Mouse (Mus musculus): Measurements from ENCODE around the gene Atad2b. TPM values are rescaled to one million over a fixed set of nuclear protein-coding genes. Genes with fewer than 3 reads are reported as not detected.

Gene Atad2b
- total RNA-seq (2021) (10 to 100 TPM; 13.7 to 14.6 TPM), polyA plus RNA-seq (2012; rRNA removed) (4.0 and 7.4 TPM in 2 replicates)
- long read RNA-seq, partial matches to known transcripts, result 1 of 1 reads
- long read RNA-seq, other reads (novel, unspliced or antisense), result 0 of 1 reads

GRCm38 (mm10) chr12:4916994-4917804 lies at the start of gene Atad2b:
Gene Atad2b (plus strand): TSS chr12:4917353.
- H3K4me3 ChIP-seq, result peak within 1 kb of the TSS; percentile 84
- peaks cover 3% of the 10 kb centered on the region for H3K4me1 ChIP-seq (ENCODE audit: control insufficient read depth, insufficient read depth, low read length)
- H3K9ac ChIP-seq (ENCODE audit: low read depth, low read length), result peak within 1 kb of the TSS; percentile 99
- peak within 1 kb of the TSS; percentile 95 for H3K27ac ChIP-seq
- peaks cover 1% of the 10 kb centered on the region; the same call in 1 of the 2 replicates for H3K79me2 ChIP-seq (replicated peaks; ENCODE audit: control insufficient read depth, insufficient read depth, low read length)
- H3K36me3 ChIP-seq (ENCODE audit: control insufficient read depth, insufficient read depth, low read length), result peaks cover 6% of the 10 kb centered on the region
- TF ChIP-seq POLR2A (IDR thresholded peaks at IDR 0.05; ENCODE audit: insufficient read depth, low read depth, low read length) (peak; percentile 91), CTCF (IDR thresholded peaks at IDR 0.05) (no peak; the same call in none of the 2 replicates), EP300 (IDR thresholded peaks at IDR 0.05; ENCODE audit: insufficient read depth, low read depth, low read length) (0 out of 2 replicates have a peak, but pooled peaks have one; percentile 43)
- intact Hi-C loops (cut with DNase I), result loop anchor here (1.0 to 5.0 kb wide), 4 partner anchors 40 to 150 kb away; partner anchors contain the start of genes Fam228b, Pfn4 and Sf3b6
- no peaks in the 10 kb centered on the region for H3K27me3 ChIP-seq (ENCODE audit: control insufficient read depth, insufficient read depth, low read length)
- DNase-seq, result peak; percentile 99
- under 1% methylated on average over 79 of the region's 89 CpGs for WGBS

DNA sequence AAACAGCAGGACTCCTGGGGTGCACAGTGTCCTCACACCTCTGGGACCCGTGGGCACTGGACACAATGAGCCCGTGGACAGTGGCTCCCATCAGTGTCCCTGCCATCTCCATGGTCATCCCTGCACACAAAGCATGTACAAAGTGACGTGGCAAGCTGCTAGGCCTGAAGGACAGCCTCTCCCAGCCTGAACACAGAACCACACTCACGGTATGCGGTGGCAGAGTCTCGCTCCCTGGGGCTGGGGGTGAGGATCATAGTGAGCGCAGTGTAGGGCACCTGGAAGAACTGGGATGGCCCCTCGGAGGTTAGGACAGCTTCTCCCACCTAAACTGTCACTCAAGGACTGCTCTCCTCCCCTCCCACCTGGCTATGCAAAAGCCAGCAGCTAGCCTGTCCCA lies 48.2 kb upstream of the Atad2b start:
- intact Hi-C loops (cut with DNase I), result no loop called here
- WGBS, result 85% methylated on average over 8 of the region's 8 CpGs
- no peaks in the 10 kb centered on the region for H3K79me2 ChIP-seq (replicated peaks; ENCODE audit: control insufficient read depth, insufficient read depth, low read length)
- no peak for DNase-seq
- H3K36me3 ChIP-seq (ENCODE audit: control insufficient read depth, insufficient read depth, low read length), result no peaks in the 10 kb centered on the region
- H3K27me3 ChIP-seq (ENCODE audit: control insufficient read depth, insufficient read depth, low read length), result no peaks in the 10 kb centered on the region
- H3K4me1 ChIP-seq (ENCODE audit: control insufficient read depth, insufficient read depth, low read length), result peaks cover under 1% of the 10 kb centered on the region; the same call in 1 of the 2 replicates
- H3K27ac ChIP-seq, result no peak overlapping the region
- no peak overlapping the region for H3K9ac ChIP-seq (ENCODE audit: low read depth, low read length)
- no peak overlapping the region for H3K4me3 ChIP-seq
- no peak for TF ChIP-seq CTCF (IDR thresholded peaks at IDR 0.05)
- TF ChIP-seq POLR2A (IDR thresholded peaks at IDR 0.05; ENCODE audit: insufficient read depth, low read depth, low read length), result no peak
- TF ChIP-seq EP300 (IDR thresholded peaks at IDR 0.05; ENCODE audit: insufficient read depth, low read depth, low read length), result no peak

- intact Hi-C loops (cut with DNase I), result no loop called here
- no peaks in the 10 kb centered on the region for H3K36me3 ChIP-seq (ENCODE audit: control insufficient read depth, insufficient read depth, low read length)
- WGBS, result 94% methylated on average over 5 of the region's 5 CpGs
- DNase-seq, result no peak
- no peak overlapping the region for H3K27ac ChIP-seq
- H3K9ac ChIP-seq (ENCODE audit: low read depth, low read length), result no peak overlapping the region
- TF ChIP-seq POLR2A (IDR thresholded peaks at IDR 0.05; ENCODE audit: insufficient read depth, low read depth, low read length) (no peak), EP300 (IDR thresholded peaks at IDR 0.05; ENCODE audit: insufficient read depth, low read depth, low read length) (no peak), CTCF (IDR thresholded peaks at IDR 0.05) (no peak)
- H3K79me2 ChIP-seq (replicated peaks; ENCODE audit: control insufficient read depth, insufficient read depth, low read length), result no peaks in the 10 kb centered on the region
- no peak overlapping the region for H3K4me3 ChIP-seq
- peaks cover 3% of the 10 kb centered on the region for H3K4me1 ChIP-seq (ENCODE audit: control insufficient read depth, insufficient read depth, low read length)
- H3K27me3 ChIP-seq (ENCODE audit: control insufficient read depth, insufficient read depth, low read length), result no peaks in the 10 kb centered on the region
These were observed 45.9 kb upstream of the Atad2b start for GRCm38 (mm10) chr12:4871260-4871659.

- H3K9ac ChIP-seq (ENCODE audit: low read depth, low read length), result no peak overlapping the region
- no peaks in the 10 kb centered on the region for H3K27me3 ChIP-seq (ENCODE audit: control insufficient read depth, insufficient read depth, low read length)
- TF ChIP-seq POLR2A (IDR thresholded peaks at IDR 0.05; ENCODE audit: insufficient read depth, low read depth, low read length) (no peak), CTCF (IDR thresholded peaks at IDR 0.05) (no peak), EP300 (IDR thresholded peaks at IDR 0.05; ENCODE audit: insufficient read depth, low read depth, low read length) (no peak)
- H3K4me1 ChIP-seq (ENCODE audit: control insufficient read depth, insufficient read depth, low read length), result peaks cover 3% of the 10 kb centered on the region
- H3K4me3 ChIP-seq, result no peak overlapping the region
- 60% methylated on average over 4 of the region's 4 CpGs for WGBS
- no peaks in the 10 kb centered on the region for H3K36me3 ChIP-seq (ENCODE audit: control insufficient read depth, insufficient read depth, low read length)
- H3K27ac ChIP-seq, result no peak overlapping the region
- intact Hi-C loops (cut with DNase I), result no loop called here
- DNase-seq, result no peak
- no peaks in the 10 kb centered on the region for H3K79me2 ChIP-seq (replicated peaks; ENCODE audit: control insufficient read depth, insufficient read depth, low read length)
These were observed 44.9 kb upstream of the Atad2b start for GRCm38 (mm10) chr12:4872273-4872672.

- H3K4me3 ChIP-seq, result no peak overlapping the region
- no peak for DNase-seq
- intact Hi-C loops (cut with DNase I), result no loop called here
- WGBS, result 73% methylated on average over 5 of the region's 5 CpGs
- H3K27me3 ChIP-seq (ENCODE audit: control insufficient read depth, insufficient read depth, low read length), result no peaks in the 10 kb centered on the region
- no peak overlapping the region for H3K9ac ChIP-seq (ENCODE audit: low read depth, low read length)
- H3K79me2 ChIP-seq (replicated peaks; ENCODE audit: control insufficient read depth, insufficient read depth, low read length), result no peaks in the 10 kb centered on the region
- H3K4me1 ChIP-seq (ENCODE audit: control insufficient read depth, insufficient read depth, low read length), result peaks cover 3% of the 10 kb centered on the region
- TF ChIP-seq CTCF (IDR thresholded peaks at IDR 0.05), result no peak
- no peak for TF ChIP-seq POLR2A (IDR thresholded peaks at IDR 0.05; ENCODE audit: insufficient read depth, low read depth, low read length)
- TF ChIP-seq EP300 (IDR thresholded peaks at IDR 0.05; ENCODE audit: insufficient read depth, low read depth, low read length), result no peak
- no peaks in the 10 kb centered on the region for H3K36me3 ChIP-seq (ENCODE audit: control insufficient read depth, insufficient read depth, low read length)
- H3K27ac ChIP-seq, result no peak overlapping the region
These were observed 44.1 kb upstream of the Atad2b start for GRCm38 (mm10) chr12:4872983-4873477.

GRCm38 (mm10) chr12:4873531-4873930 lies 43.6 kb upstream of the Atad2b start:
- no peak for DNase-seq
- peaks cover 3% of the 10 kb centered on the region for H3K4me1 ChIP-seq (ENCODE audit: control insufficient read depth, insufficient read depth, low read length)
- H3K4me3 ChIP-seq, result no peak overlapping the region
- H3K9ac ChIP-seq (ENCODE audit: low read depth, low read length), result no peak overlapping the region
- TF ChIP-seq EP300 (IDR thresholded peaks at IDR 0.05; ENCODE audit: insufficient read depth, low read depth, low read length) (no peak), CTCF (IDR thresholded peaks at IDR 0.05) (no peak), POLR2A (IDR thresholded peaks at IDR 0.05; ENCODE audit: insufficient read depth, low read depth, low read length) (no peak)
- H3K27me3 ChIP-seq (ENCODE audit: control insufficient read depth, insufficient read depth, low read length), result no peaks in the 10 kb centered on the region
- no peaks in the 10 kb centered on the region for H3K79me2 ChIP-seq (replicated peaks; ENCODE audit: control insufficient read depth, insufficient read depth, low read length)
- intact Hi-C loops (cut with DNase I), result no loop called here
- 81% methylated on average over 6 of the region's 6 CpGs for WGBS
- no peaks in the 10 kb centered on the region for H3K36me3 ChIP-seq (ENCODE audit: control insufficient read depth, insufficient read depth, low read length)
- H3K27ac ChIP-seq, result no peak overlapping the region
